Mouse (Mus musculus) frontal cortex, postnatal 10 days (tissue): Measurements from ENCODE around the gene Hdlbp.
A peak's percentile ranks its signal among the peaks of the same experiment; 100 is the strongest.

Experiments
- DNase-seq, 2 experiments: peaks; one replicate each; pipeline ENCODE4 v3.0.0; 2022; ENCODE audit warnings: low spot score in 2 of 2, mixed read lengths in 1 of 2

Gene Hdlbp

GRCm38 (mm10) chr1:93445111-93445821, 33.3 kb downstream of the Hdlbp start:
- DNase-seq: peak; percentile 32 to 63

- DNase-seq: peak; percentile 32 to 58
Measured at GRCm38 (mm10) chr1:93444405-93445110, 34.1 kb downstream of the Hdlbp start.

- no peak for DNase-seq
Measured at GRCm38 (mm10) chr1:93439321-93439720, 39.3 kb downstream of the Hdlbp start.

- DNase-seq: no peak
Measured at GRCm38 (mm10) chr1:93432087-93432486, 46.5 kb downstream of the Hdlbp start.

- DNase-seq: no peak
Measured at GRCm38 (mm10) chr1:93403403-93403802, 75.2 kb downstream of the Hdlbp start.

- DNase-seq: peak in 1 of 2 experiments; percentile 19
Measured at GRCm38 (mm10) chr1:93401191-93402052, 77.2 kb downstream of the Hdlbp start.

- DNase-seq: no peak
Measured at GRCm38 (mm10) chr1:93388906-93389305, 89.7 kb downstream of the Hdlbp start.

- no peak for DNase-seq
Measured at GRCm38 (mm10) chr1:93387198-93387597, 91.4 kb downstream of the Hdlbp start.

- DNase-seq: no peak
Measured at GRCm38 (mm10) chr1:93379117-93379516, 99.5 kb downstream of the Hdlbp start.

GRCm38 (mm10) chr1:93377307-93377706, 101.3 kb downstream of the Hdlbp start:
- DNase-seq: no peak

GRCm38 (mm10) chr1:93373665-93374064, 105.0 kb downstream of the Hdlbp start, which contains the start of gene Ano7:
Gene Ano7, plus strand, starts transcription at chr1:93373930.
- no peak for DNase-seq

- DNase-seq: no peak
Measured at GRCm38 (mm10) chr1:93365641-93366040, 113.0 kb downstream of the Hdlbp start.

- DNase-seq: no peak
Measured at GRCm38 (mm10) chr1:93362661-93363060, 116.0 kb downstream of the Hdlbp start.
